Mouse (Mus musculus) thymus, postnatal 0 days (tissue): ENCODE data around the gene Olfr1279. TPM values are rescaled to one million over a fixed set of nuclear protein-coding genes. Genes with fewer than 3 reads are reported as not detected.
"Not testable (repeated sequence)": the region's sequence is repeated elsewhere in the genome, so short reads cannot be mapped to it uniquely, and the experiment has no call there.

ENCODE experiments used
- DNase-seq: peaks from one replicate; pipeline ENCODE4 v3.0.0-alpha.2; 2015; ENCODE audit warnings: low spot score
- polyA plus RNA-seq: library from polyadenylated mRNA; unstranded; fragments of >200 nt; fragmentation: Nextera tagmentation; extraction: Ambion mirVana; gene quantifications from 2 replicates; pipeline ENCODE4 v1.2.1, GENCODE M21; 2015

Gene Olfr1279
- not detected in 2 replicates for polyA plus RNA-seq

- DNase-seq = no peak
Observed at GRCm38 (mm10) chr2:111300374-111300773, at the start of gene Olfr1279. TSS of gene Olfr1279 (plus strand) at chr2:111300635.

- no peak for DNase-seq
Observed at GRCm38 (mm10) chr2:111254216-111254615, 46.2 kb upstream of the Olfr1279 start, which contains the start of gene Olfr1276. TSS of gene Olfr1276 (plus strand) at chr2:111254516.

- DNase-seq = no peak
Observed at GRCm38 (mm10) chr2:111274006-111274405, 26.4 kb upstream of the Olfr1279 start, which contains the start of gene Olfr1277. TSS of gene Olfr1277 (minus strand) at chr2:111274106.

DNA sequence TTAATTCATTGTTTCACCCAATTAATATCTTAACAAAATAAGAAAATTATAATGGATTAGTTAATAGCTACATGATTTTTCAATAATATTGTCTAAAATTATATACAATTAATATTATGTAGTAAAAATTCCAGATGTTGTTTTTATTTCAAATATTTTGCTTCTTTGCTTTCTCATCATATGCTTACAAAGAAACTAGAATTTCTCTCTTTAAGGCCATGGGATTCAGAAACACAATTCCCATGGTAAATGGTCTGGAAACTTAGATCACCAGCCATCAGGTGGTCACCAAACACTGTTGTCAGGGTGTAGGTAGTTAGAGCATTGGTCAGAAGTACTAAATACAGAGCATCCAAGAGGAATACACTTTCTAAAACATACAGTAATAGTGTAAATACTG is 10.6 kb upstream of the Olfr1279 start, which contains the start of gene Olfr1278:
Gene Olfr1278 (plus strand): TSS at position 301 of the 400 bp plus-strand sequence.
- no peak for DNase-seq

GRCm38 (mm10) chr2:111298541-111298940 is 1.9 kb upstream of the Olfr1279 start:
- DNase-seq = no peak

GRCm38 (mm10) chr2:111313717-111314116 is 13.3 kb downstream of the Olfr1279 start, which contains the start of gene Olfr1280:
TSS of gene Olfr1280 (plus strand) at chr2:111314017.
- no peak for DNase-seq

- DNase-seq = no peak
Observed at GRCm38 (mm10) chr2:111326220-111326619, 25.8 kb downstream of the Olfr1279 start, which contains the start of gene Olfr1281. TSS of gene Olfr1281 (plus strand) at chr2:111326520.

DNA sequence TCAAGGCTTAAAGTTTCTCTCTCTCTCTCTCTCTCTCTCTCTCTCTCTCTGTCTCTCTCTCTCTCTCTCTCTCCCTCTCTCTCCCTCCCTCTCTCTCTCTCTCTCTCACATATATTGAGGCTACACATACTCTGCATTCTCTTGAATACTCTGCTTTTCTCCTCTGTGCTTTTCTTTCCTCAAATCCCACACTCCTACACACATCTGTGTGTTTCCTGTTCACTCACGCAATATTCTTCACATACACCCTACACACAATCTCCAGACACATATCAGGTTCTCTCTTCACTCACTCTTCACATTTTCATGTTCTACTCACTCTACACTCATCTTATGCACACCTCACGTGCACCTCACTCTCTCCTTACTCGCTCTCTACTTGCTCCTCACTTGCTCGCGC is 33.3 kb downstream of the Olfr1279 start:
- not testable (repeated sequence) for DNase-seq

- no peak for DNase-seq
Observed at GRCm38 (mm10) chr2:111335976-111336375, 35.5 kb downstream of the Olfr1279 start, which contains the start of gene Olfr1282. TSS of gene Olfr1282 (minus strand) at chr2:111336076.

Other genes with a start within 250 kb of the Olfr1279 start
- not detected in 2 replicates for gene Gm13941, start 194.7 kb upstream of the Olfr1279 start, polyA plus RNA-seq
- not detected in 2 replicates for gene Gm15130, start 147.7 kb upstream of the Olfr1279 start, polyA plus RNA-seq
- not detected in 2 replicates for gene 4930430A15Rik, start 71.0 kb upstream of the Olfr1279 start, polyA plus RNA-seq
- not detected in 2 replicates for gene Olfr1275, start 65.3 kb upstream of the Olfr1279 start, polyA plus RNA-seq
- not detected in 2 replicates for gene Olfr1276, start 46.1 kb upstream of the Olfr1279 start, polyA plus RNA-seq
- not detected in 2 replicates for gene Olfr1277, start 26.5 kb upstream of the Olfr1279 start, polyA plus RNA-seq
- not detected in 2 replicates for gene Olfr1278, start 10.5 kb upstream of the Olfr1279 start, polyA plus RNA-seq
- not detected in 2 replicates for gene Olfr1280, start 13.4 kb downstream of the Olfr1279 start, polyA plus RNA-seq
- not detected in 2 replicates for gene Olfr1281, start 25.9 kb downstream of the Olfr1279 start, polyA plus RNA-seq
- not detected in 2 replicates for gene Olfr1282, start 35.4 kb downstream of the Olfr1279 start, polyA plus RNA-seq
- not detected in 2 replicates for gene Olfr1283, start 66.2 kb downstream of the Olfr1279 start, polyA plus RNA-seq
- not detected in 2 replicates for gene Olfr1284, start 74.9 kb downstream of the Olfr1279 start, polyA plus RNA-seq
- not detected in 2 replicates for gene Olfr1286, start 122.5 kb downstream of the Olfr1279 start, polyA plus RNA-seq
- gene Olfr1287, start 148.5 kb downstream of the Olfr1279 start, polyA plus RNA-seq = not detected in 2 replicates
- not detected in 2 replicates for gene Olfr1288, start 173.5 kb downstream of the Olfr1279 start, polyA plus RNA-seq
- gene Olfr1289, start 180.2 kb downstream of the Olfr1279 start, polyA plus RNA-seq = not detected in 2 replicates
- not detected in 2 replicates for gene Olfr1290, start 193.2 kb downstream of the Olfr1279 start, polyA plus RNA-seq
- not detected in 2 replicates for gene Olfr1291-ps1, start 196.5 kb downstream of the Olfr1279 start, polyA plus RNA-seq
- gene Olfr1293-ps, start 224.6 kb downstream of the Olfr1279 start, polyA plus RNA-seq = not detected in 2 replicates
- gene Olfr1294, start 239.7 kb downstream of the Olfr1279 start, polyA plus RNA-seq = not detected in 2 replicates